Mouse (Mus musculus) left cerebral cortex, adult 9 months (tissue): ENCODE data around the gene Hist1h3e.
"Not testable (repeated sequence)": the region's sequence is repeated elsewhere in the genome, so short reads cannot be mapped to it uniquely, and the experiment has no call there.

Experiments
- DNase-seq, 2 experiments: peaks; one replicate each; pipeline ENCODE4 v3.0.0; 2022; ENCODE audit warnings: low spot score in 2 of 2

The Hist1h3e gene

DNA sequence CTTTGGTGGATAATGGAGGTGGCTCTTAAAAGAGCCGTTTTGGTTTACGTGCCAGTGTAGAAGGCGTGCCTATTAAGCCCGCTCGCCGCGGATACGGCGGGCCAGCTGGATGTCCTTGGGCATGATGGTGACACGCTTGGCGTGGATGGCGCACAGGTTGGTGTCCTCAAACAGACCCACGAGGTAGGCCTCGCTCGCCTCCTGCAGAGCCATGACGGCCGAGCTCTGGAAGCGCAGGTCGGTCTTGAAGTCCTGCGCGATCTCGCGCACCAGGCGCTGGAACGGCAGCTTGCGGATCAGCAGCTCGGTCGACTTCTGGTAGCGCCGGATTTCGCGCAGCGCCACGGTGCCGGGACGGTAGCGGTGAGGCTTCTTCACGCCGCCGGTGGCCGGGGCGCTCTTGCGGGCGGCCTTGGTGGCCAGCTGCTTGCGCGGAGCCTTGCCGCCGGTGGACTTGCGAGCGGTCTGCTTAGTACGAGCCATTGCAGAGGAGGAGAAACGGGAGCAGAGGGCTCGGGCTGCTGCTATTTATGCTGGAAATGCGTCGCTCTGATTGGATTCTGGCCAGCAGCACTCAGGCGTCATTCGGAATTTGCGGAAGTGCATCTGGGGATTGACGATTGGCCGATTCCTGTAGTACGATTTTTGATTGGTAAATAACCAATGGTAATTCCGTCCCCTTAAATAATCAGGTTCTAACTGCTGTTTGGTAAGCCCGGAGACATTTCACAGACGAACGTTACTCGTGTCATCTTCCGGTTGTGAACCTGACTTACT, at the start of gene Hist1h3e:
Hist1h3e (minus strand) TSS at position 487 of the 777 bp plus-strand sequence.
- DNase-seq = peak; percentile 95 to 97

DNA sequence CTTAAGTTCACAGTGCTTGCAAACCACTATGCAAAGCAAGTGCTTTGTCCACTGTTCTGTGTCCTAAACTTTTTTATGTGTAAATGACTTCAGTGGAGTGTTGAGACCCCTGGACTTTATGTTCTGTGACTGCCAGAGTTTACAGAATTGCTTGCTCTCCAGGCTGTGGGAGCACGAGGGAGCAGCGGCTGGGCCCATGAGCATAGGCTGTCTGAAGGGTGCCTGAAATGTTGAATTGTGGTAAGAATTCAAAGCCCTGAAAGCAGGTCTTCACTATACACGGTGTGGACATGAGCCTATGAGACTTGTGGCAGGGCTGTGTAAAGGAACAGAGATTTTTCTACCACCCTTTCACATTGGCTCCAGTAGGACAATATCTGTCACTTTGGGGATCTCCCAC, 49.5 kb upstream of the Hist1h3e start:
- DNase-seq = no peak

DNA sequence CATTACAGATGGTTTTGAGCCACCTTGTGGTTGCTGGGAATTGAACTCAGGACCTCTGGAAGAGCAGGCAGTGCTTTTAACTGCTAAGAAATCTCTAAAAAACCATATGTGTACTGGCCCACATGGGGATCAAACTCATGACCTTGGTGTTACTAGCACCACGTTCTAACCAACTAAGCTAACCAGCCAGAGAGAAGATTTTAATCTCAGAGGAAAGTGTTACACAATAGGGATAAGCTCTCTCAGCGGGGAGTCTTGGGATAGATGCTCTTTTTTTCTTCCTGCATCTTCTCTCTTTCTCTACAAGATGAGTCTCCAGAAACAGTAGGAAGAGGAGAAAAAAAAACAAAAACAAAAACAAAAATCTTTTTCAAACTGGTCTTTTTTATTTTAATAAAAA, 48.2 kb upstream of the Hist1h3e start:
- DNase-seq = no peak

DNA sequence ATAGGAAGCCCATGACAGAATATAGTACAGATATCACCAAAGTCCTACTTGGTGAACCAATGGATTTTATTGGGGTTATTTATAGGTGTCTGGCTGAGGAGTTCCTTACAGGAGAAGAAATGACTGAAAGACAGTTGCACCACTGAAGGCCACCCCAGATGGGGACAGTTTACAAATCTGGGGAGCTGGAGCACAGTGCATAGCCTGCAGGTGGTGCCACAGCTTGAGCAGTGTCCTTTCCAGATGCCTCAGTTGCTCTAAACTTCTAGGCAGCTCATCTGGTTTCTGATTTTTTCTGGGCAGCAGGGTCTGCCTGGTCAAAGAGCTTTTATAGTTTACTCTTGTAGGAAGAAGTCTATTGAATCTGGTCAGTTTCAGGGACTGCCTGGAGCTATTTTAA, 47.7 kb upstream of the Hist1h3e start:
- DNase-seq = no peak

DNA sequence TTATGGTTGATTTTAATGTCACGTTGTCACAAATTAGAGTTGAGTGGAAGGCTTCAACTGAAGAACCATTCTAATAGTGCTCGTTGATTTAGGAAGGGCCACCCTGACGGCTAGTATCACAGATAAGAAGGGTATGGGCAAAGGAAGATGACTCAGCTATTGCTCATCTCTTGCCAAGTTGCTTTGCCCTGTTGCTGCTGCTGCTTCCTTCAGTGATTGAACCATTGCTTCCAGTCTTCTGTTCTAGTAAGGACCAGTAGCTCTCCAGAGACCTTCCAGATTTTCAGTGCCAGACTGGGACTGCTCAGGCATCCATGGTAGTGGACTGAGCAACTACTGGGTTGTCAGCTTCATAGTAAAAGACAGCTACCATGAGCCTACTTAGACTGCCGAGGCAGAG, 47.0 kb upstream of the Hist1h3e start:
- DNase-seq = no peak

DNA sequence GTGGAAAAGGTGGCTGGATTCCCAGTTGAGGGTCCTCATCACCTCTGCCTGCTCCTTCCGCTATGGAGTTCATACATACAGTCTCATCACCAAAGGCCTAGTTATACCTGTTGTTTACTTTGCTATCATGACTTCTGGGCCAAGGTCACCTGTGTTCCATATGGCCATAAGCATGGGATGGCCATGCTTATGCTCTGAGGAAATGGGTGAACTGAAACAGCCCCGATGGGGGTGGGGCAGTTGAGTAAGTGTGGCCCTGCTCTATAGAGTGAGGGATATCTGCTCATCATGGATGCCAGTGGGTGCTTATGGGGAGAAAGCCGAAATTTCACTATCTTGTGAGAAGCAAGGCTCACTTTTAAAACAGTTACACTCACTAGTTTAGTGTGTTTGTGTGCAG, 42.9 kb upstream of the Hist1h3e start:
- DNase-seq = no peak

DNA sequence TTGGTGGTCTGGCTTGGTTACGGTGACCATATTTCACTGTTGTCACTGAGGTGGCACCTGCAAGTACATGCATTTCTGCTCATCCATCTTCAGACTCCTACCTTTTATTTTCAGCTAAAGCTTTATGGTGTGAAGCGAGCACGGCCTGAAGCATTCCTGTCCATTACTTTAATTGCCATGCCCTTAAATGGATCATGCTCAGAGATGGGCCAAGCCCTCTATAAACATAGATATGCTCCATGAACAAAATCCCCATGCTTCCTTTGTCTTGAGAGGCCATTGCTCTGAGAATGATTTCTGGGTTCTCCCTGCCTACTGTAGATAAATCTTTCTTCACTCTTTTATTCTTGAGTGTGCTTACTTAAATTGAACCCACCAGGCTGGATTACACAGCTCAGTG, 42.3 kb upstream of the Hist1h3e start:
- no peak for DNase-seq

DNA sequence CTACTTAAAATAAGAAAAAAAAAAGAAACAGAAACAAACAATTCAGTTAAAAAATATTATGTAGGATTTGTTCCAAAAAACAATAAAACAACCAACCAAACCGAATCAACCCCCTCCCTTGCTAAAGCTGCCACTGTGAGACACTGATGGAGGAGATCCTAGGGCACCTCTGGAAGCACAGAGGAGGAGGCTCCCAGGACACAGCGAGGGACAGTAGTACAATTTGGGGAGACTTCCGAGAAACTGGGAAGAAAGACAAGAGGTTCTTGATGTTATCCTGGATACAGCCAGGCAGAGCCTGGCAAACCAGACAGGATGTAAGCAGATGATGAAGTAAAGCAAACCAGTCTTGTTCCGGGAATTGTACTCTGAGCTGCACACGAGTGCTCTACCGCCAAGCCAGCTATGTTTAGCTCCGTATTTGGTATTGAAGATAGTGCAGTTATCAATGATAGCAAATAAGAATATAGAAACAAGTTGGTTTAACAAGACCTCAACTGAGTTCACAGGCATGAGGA, 41.1 kb upstream of the Hist1h3e start:
- DNase-seq = no peak

DNA sequence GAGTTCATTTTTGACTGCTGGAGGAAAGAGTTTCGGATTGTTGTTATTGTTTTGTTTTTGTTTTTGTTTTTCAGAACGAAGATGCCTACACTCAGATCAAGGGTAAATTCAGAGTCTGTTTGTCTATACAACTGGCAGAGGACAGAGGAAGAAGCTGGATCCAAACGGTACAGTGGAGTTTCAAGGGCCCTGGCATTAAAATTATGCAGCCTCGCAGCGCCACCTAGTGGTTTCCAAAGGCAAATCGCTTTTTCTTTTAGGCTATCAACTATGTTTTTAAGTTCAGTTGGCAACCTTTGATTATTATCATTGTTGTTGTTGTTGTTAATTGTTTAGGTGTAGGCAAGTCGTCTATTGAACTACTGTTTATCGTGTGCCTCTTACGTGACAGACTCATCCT, 35.8 kb upstream of the Hist1h3e start:
- peak in 1 of 2 experiments; percentile 61 for DNase-seq

DNA sequence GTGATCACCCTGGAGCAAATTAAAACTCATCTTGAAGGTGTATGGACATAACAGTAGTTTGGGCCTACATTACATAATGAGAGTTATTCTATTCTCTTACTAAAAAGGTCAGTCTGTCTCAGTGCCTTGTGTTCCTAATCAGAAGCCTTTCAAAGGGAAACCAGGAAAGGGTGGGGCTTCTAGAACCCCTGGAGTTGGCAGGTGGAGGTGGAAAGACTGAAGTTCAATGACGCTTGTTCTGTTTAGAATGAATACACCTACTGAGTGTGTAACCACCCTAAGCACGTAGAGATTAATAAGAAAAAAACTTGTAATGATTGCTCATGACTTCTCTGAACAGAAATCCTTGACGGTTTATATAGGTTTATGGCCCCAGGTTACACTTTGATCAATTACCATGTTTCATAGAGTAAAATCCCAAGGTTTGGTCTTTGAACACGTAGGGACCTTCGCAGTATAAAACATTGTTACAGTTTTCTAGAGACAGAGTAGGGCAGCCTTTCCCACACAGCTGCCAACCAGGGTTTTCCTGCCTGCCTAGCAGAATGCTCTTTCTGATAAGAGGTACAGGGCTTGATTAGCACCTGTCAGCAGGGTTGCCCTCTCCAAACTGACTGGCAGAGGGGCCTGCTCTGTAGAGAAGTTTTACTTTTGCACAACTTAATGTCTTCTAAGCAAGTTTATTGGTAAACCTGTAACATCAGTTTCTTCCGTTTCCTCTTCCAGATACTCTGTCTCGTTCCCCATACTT, 33.6 kb upstream of the Hist1h3e start:
- no peak for DNase-seq

DNA sequence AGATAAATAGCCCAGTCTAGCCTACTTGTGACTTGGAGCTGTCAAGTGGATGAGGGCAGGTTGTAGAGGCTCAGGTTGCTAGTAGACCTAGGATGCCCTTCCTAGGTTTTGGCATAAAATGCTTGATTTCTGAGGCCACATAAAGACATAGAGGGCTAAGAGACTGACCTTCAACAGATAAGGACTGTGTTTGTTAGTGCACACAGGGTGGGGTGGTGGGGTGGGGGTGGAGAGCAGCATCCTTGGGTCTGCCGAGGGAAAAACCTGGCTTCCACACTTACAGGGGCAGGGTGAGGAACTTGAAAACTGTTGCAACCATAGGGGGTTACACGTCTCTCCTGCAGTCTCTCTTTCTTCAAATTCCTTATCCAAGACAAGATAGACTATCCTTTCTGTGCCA, 33.0 kb upstream of the Hist1h3e start:
- DNase-seq = no peak

DNA sequence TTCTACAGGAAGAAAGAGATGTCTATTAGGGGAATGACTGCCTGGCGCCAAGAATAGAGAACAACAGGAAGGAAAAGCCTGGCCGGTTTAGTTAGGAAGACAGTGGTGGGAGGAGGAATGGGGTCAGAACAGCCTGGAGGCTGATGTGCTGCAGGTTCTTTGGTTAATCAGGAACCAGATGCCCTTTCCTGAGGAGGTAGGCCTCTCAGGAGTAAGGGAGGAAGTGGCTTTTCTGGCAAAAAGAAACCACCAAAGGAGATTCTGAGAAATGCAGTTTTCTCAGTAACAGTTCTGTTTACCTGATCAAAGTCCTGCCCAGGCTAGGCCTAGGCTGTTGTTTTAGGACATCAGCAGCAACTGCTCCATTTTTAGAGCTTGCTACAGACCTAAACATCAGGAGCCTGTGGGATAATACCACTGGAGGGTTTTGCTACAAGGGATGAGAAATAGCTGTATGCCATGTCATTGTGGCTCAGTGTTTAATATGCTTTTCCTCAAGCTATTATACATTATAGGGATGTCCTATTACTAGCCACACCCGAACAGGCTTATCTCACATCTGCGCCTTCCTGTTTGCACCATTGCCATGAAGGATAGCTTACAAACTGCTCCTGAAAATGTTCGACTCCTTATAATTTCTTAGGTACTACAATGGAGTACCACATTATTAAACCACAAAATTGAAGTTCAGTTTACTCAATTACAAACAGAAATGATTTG, 31.0 kb upstream of the Hist1h3e start:
- DNase-seq = no peak

DNA sequence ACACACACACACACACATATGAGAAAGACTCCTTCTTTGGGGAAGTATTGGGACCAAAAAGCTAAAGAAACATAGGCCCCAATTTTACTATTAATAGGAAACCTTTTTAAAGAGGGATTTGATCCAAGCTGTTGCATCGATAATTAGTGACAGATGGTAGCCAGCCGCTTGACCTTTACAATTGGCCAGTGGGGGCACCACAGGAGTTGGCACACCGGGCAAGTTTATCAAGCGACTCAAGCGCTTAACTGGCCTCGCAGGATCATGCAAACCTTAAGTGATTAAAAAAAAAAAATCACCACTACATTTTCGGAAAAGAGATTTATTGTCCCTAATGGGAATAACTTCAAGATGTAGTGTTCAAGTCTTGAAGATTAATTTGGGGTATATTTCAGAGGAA, 30.4 kb upstream of the Hist1h3e start:
- no peak for DNase-seq

DNA sequence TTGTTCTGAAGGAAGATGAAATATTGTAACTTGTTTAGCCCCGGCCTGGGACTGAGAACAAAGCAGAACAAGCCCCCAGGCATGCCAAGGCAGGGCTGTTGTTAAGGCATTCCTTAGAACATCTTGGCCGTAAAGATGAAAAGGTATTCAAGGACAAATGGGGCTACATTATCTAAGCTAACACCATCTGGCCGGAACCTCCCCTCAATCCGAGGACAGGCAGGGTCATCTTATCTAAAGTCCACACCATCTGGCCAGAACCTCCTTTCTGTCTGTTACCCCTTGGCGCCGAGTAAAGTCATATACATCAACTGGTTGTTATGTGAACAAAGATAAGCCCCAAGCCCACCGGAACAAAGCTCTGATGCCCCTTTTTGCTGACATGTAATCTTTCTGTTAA, 29.7 kb upstream of the Hist1h3e start:
- not testable (repeated sequence) for DNase-seq

DNA sequence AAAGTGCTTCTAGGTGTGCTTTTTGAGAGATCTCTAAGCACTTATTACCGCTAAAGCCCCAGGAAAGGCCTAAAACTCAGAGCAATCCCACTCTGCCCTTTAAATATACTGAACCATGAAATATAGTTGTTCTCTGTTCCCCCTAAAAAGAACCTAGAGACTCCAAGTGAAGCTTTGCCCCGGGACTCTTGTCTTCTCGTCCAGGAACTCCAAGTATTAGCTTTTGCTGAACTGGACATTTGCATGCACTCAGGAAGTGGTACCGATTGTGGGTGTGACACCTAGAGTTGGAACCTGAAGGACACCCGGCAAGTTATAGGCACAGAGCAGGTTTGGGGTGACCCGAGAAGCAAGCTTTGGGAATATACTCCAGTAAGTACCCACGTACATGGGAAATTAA, 29.0 kb upstream of the Hist1h3e start:
- DNase-seq = no peak

DNA sequence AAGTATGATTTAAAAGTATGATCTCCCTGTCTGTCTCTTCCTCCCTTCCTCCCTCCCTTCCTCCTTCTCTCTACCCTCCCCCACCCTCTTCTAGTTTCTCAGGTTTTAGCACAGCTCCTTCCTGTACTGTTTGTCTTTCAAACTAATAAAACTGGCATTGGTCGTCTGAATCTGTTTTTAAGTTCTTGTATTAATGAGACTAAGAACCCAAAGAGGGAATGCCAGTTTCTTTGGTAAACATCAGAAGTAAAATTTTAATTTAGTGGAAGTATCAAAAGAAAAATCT, 24.7 kb upstream of the Hist1h3e start:
- DNase-seq = no peak

DNA sequence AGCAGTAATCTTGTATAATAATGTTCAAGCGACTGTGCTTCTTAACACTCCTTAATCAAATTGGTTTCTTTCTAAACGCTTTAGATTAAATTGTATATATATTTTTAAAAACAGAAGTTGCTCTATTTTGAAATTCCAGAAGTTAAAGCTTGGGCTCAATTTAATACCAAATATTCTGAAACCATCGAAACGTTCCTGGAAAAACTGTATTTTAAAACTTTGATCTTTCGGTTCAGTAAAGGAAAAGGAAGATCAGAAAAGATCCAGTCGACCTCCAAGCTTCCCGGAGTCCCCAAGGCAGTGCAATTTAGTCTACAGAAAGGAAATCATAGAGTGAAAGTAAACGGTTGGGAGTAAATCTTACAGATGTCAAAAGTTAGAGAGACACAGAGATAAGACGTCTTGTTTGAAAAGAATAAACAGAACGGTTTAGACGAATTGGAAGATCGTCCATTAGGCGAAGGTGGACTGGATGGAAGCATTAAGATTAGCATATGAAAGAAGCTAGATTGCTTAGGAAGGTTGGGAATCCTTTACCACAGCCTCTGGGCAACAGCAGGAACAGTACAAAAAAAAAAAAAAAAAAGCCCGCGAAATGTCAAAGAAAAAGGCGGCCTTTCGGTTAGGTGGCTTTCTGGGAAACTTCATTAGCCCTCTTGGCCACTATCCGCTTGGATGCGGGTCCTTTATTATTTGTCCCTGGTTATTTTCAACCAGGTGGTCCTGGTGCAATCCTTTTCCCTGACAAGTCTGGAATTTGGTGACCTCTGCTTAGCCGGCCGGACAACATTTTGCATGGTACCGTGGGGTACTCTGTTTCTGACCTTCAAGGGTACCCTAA, 24.1 kb upstream of the Hist1h3e start:
- no peak for DNase-seq

DNA sequence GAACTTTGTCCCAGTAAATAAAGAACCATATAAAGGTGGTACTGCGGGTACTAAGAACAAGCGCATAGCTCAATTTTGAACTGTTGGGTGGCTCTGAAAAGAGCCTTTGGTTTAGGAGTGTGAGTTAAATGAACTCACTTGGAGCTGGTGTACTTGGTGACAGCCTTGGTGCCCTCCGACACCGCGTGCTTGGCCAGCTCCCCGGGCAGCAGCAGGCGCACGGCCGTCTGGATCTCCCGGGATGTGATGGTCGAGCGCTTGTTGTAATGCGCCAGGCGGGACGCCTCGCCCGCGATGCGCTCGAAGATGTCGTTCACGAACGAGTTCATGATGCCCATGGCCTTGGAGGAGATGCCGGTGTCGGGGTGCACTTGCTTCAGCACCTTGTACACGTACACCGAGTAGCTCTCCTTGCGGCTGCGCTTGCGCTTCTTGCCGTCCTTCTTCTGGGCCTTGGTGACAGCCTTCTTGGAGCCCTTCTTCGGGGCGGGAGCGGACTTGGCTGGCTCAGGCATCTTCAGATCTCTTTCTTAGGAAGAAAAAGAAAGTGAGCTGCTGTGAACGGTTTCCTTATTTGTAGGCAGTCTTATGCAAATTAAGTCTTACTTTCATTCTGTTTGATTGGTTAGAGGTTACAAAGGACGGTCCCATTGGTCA, 23.4 kb upstream of the Hist1h3e start:
- peak; percentile 82 to 84 for DNase-seq

DNA sequence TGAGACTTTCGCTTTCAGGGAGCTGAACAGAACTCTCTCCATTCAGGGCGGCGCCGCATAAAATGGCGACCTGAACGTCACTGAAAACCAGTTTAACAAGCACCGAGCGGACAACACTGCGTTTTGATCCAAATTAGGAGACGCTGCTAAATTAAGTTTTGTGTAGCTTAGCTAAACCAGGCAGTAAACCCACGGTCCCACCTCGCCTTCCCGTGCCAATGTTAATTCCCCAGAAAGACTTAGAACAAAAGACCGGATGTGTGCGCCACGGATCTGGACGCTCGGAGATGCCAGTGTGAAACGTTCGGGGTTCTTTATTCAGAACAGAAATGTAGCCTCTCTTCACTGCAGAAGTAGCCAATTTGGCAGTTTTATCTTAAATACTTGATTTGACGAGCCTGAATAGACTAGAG, 22.9 kb upstream of the Hist1h3e start:
- DNase-seq = peak in 1 of 2 experiments; percentile 72

DNA sequence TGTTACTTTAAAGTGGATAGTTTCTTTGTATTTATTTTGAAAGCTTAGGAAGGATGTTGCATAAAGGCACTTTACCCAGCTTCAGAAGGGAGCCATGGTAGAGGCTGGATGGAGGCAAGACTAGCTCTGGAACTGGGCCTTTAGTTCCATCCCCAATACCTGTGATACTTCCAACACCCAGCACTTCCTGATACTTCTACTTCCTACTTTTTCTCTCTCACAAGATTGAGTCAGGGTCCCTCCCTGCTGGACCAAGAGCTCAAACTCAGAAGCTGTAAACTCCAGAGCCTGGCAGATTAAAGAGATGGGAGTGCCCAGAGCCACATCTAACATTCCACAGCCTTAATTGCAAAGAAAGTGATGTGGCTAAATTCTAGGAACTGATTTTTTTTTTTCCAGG, 22.2 kb upstream of the Hist1h3e start:
- DNase-seq = no peak

DNA sequence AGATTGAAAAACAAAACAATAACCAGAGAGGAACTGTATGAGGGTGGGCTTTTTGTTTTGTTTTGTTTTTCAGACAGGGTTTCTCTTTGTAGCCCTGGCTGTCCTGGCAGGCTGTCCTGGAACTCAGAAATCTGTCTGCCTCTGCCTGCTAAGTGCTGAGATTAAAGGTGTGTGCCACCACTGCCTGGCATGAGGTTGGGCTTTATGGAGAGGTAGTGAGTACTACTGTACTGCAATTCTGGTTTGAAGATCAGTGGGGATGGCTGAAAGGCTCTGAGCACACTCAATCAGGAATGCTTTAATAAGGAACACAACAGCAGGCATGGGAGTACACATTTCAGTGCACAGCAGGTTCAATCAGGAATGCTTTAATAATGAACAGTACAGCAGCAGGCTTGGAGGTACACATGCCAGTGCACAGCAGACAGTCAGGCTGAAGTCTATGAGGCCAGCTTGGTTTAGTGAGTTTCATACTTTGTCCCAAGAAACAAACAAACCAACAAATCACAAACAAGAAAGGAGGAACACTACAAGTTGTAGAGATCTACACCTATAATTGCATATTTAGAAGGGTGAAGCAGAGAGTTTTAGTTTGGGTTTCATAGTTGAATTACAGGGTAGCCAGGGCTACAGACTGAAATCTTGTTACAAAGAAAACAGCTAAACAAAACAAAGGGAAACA, 21.4 kb upstream of the Hist1h3e start:
- no peak for DNase-seq
